Mouse (Mus musculus): ENCODE results near the gene Mrpl39.

DNA sequence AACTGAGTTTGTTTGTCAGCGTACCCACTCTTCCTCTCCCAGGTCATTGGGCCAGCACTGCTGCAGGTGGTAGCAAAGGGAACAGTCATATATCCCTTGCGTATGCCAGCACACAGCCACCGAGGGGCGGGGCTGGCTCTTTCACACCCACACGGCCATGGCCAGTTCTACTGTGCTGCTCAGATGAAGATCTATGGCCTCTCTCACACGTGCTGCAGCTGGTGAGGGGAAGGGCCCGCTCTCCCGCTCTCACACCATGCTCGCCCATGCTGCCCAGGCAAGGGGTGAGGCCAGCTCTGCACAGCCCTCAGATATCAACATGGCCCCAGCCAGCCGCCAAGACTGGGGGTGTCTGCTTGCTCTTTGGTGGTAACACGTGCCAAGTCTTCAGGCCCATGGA, 39.4 kb downstream of the Mrpl39 start:
- TF ChIP-seq CTCF (IDR thresholded peaks at IDR 0.05; ENCODE audit: low read depth, low read length) = no peak
- no peak for TF ChIP-seq POLR2A (IDR thresholded peaks at IDR 0.05; ENCODE audit: insufficient read depth, low read length)
